Mouse (Mus musculus) neutrophil, adult 5-6 weeks (primary cell): ENCODE data around the gene Mrpl10. TPM values are rescaled to one million over a fixed set of nuclear protein-coding genes. Genes with fewer than 3 reads are reported as not detected.

ENCODE experiments used
- ATAC-seq: fragments of 151-379, 151-347 bp; 2 replicates; pipeline ENCODE4 v1.8.0; 2017; ENCODE audit warnings: mild to moderate bottlenecking, moderate TSS enrichment; ENCODE audit not compliant: insufficient number of reproducible peaks, poor library complexity, low FRiP score, severe bottlenecking; ENCODE audit errors: extremely low read depth
- total RNA-seq: library from RNA; stranded (forward); fragments of 200-1000 nt; gene quantifications from 2 replicates; pipeline ENCODE4 v1.2.3, GENCODE M21; 2017

Mrpl10 gene
- total RNA-seq = 15.9 and 23.8 TPM in 2 replicates

- peak; percentile 86 for ATAC-seq
These were observed at the start of gene Mrpl10, which contains the start of gene Lrrc46 for GRCm38 (mm10) chr11:97041022-97041899. Mrpl10 (plus strand) TSS chr11:97041560. Lrrc46 (minus strand) TSS chr11:97041407.

- no peak for ATAC-seq
These were observed 48.5 kb upstream of the Mrpl10 start for GRCm38 (mm10) chr11:96992722-96993311.

- ATAC-seq = no peak
These were observed 46.3 kb upstream of the Mrpl10 start for GRCm38 (mm10) chr11:96995031-96995430.

- ATAC-seq = peak; percentile 66
These were observed 45.3 kb upstream of the Mrpl10 start for GRCm38 (mm10) chr11:96995836-96996772.

- no peak for ATAC-seq
These were observed 44.5 kb upstream of the Mrpl10 start for GRCm38 (mm10) chr11:96996773-96997379.

GRCm38 (mm10) chr11:96997380-96997956, 43.9 kb upstream of the Mrpl10 start:
- no peak for ATAC-seq

- ATAC-seq = no peak
These were observed 38.2 kb upstream of the Mrpl10 start for GRCm38 (mm10) chr11:97003170-97003569.

GRCm38 (mm10) chr11:97007093-97007794, 34.1 kb upstream of the Mrpl10 start:
- no peak for ATAC-seq

- no peak for ATAC-seq
These were observed 32.1 kb upstream of the Mrpl10 start for GRCm38 (mm10) chr11:97009198-97009790.

GRCm38 (mm10) chr11:97013121-97013670, 28.2 kb upstream of the Mrpl10 start, which contains the start of gene Sp6:
Sp6 (plus strand) TSS chr11:97013394.
- no peak for ATAC-seq

- ATAC-seq = no peak
These were observed 23.4 kb upstream of the Mrpl10 start for GRCm38 (mm10) chr11:97017696-97018582.

- no peak for ATAC-seq
These were observed 22.6 kb upstream of the Mrpl10 start for GRCm38 (mm10) chr11:97018583-97019344.

- ATAC-seq = no peak
These were observed 22.0 kb upstream of the Mrpl10 start for GRCm38 (mm10) chr11:97019345-97019708.

GRCm38 (mm10) chr11:97021121-97021765, 20.1 kb upstream of the Mrpl10 start:
- no peak for ATAC-seq

GRCm38 (mm10) chr11:97021873-97022484, 19.4 kb upstream of the Mrpl10 start:
- peak; percentile 65 for ATAC-seq
